Mouse (Mus musculus) E14TG2a.4 (cell line): ENCODE results near the gene Ssty1.
"Not testable (repeated sequence)": the region's sequence is repeated elsewhere in the genome, so short reads cannot be mapped to it uniquely, and the experiment has no call there.

Experiments used
- H3K27me3 ChIP-seq: 2 replicates; pipeline ENCODE4 v1.6.1; 2014; ENCODE audit warnings: low read length, control low read depth; ENCODE audit not compliant: insufficient read depth
- H3K36me3 ChIP-seq: 2 replicates; pipeline ENCODE4 v1.6.1; 2014; ENCODE audit warnings: low read length, control low read depth; ENCODE audit not compliant: insufficient read depth
- H3K4me1 ChIP-seq: replicated peaks from 2 replicates; pipeline ENCODE4 v1.6.1; 2014; ENCODE audit warnings: low read depth, low read length, control low read depth
- H3K4me3 ChIP-seq: replicated peaks from 2 replicates; pipeline ENCODE4 v1.5.1; 2014; ENCODE audit warnings: mild to moderate bottlenecking, low read length
- H3K9me3 ChIP-seq: 2 replicates; pipeline ENCODE4 v1.6.1; 2014; ENCODE audit warnings: low read length, control low read depth

Ssty1 gene

GRCm38 (mm10) chrY:18088816-18089215 is at the start of gene Ssty1:
Ssty1 (plus strand) TSS chrY:18089116.
- not testable (repeated sequence) for H3K4me3 ChIP-seq, H3K27me3 ChIP-seq, H3K36me3 ChIP-seq, H3K9me3 ChIP-seq, H3K4me1 ChIP-seq

- not testable (repeated sequence) for H3K27me3 ChIP-seq, H3K4me1 ChIP-seq, H3K36me3 ChIP-seq, H3K9me3 ChIP-seq, H3K4me3 ChIP-seq
These were observed 27.2 kb upstream of the Ssty1 start, which contains the start of gene Gm21764 for GRCm38 (mm10) chrY:18061712-18062111. Gm21764 (minus strand) TSS chrY:18061812.
